Mouse (Mus musculus): ENCODE measurements at regions not wholly inside any gene's neighbourhood (a gene's known extent, or its start where the extent isn't known, plus 50 kb on each side); places are given as distances from the start of the nearest gene placed in this dataset.
"Not testable (repeated sequence)": the region's sequence is repeated elsewhere in the genome, so short reads cannot be mapped to it uniquely, and the experiment has no call there.

DNA sequence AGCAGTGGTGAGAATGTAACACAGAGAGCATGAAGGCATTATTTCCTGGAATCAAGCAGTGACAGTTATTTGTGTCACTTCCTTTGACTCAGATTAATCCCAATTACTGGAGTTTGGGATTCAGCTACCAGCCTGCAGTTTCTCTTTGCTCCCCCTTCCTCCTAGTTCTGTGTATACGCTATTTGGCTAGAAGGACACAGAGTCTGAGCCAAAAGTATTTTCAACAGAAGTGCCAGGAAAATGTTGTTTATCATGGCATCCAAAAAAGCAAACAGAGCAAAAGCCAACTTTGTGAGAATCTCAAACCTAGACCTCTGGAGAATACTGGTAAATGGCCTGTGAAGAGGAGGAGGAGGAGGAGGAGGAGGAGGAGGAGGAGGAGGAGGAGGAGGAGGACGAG is 600.4 kb downstream of the Crisp4 start:
- Histone ChIP-seq H3K4me1 (replicated peaks) (no peaks in the 10 kb centered on the region), H3K36me3 (no peaks in the 10 kb centered on the region), H3K27me3 (replicated peaks) (no peaks in the 10 kb centered on the region), H3K27ac (no peak overlapping the region), H3K4me2 (replicated peaks) (no peak overlapping the region), H3K9me3 (no peaks in the 10 kb centered on the region), H3K4me3 (replicated peaks) (no peak overlapping the region), H3K9ac (no peak overlapping the region)
- ATAC-seq, result no peak
- WGBS, result 60% methylated on average over 1 of the region's 2 CpGs

DNA sequence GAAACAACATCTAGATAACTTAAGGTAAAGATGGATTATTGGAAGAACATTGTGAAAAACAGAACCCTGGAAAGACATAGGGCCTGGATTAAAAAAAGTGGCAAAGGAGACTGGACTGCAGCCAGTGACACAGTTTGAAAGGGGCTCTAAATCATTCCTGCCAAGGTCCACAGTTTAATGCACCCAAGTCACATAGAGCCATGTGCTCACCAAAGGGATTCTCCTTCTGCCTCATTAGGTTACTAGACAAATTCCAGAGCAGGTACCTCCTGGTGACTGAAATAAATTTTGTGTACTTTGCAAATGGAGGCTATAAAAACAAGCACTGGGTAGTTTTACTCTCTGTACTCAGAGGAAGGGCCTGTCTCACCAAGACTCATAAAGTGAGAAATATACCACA is 607.5 kb downstream of the Crisp4 start:
- Histone ChIP-seq H3K9me3 (no peaks in the 10 kb centered on the region), H3K36me3 (no peaks in the 10 kb centered on the region), H3K9ac (no peak overlapping the region), H3K4me2 (replicated peaks) (no peak overlapping the region), H3K4me3 (replicated peaks) (no peak overlapping the region), H3K4me1 (replicated peaks) (no peaks in the 10 kb centered on the region), H3K27me3 (replicated peaks) (no peaks in the 10 kb centered on the region), H3K27ac (no peak overlapping the region)
- ATAC-seq, result no peak

DNA sequence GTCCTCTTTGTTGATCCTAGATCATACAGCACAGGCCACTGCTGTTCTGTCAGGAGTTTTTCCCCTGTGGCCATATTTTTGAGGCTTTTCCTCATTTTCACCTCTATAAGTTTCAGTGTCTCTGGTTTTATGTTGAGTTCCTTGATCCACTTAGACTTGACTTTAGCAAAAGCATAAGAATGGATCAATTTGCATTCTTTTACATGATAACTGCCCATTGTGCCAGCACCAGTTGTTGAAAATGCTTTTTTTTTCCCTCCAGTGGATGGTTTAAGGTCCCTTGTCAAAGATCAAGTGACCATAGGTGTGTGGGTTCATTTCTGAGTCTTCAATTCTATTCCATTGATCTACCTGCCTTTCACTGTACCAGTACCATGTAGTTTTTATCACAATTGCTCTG is 614.4 kb downstream of the Crisp4 start:
- not testable (repeated sequence) for H3K9ac ChIP-seq; H3K4me1 ChIP-seq (replicated peaks); H3K36me3 ChIP-seq; H3K27ac ChIP-seq; H3K4me3 ChIP-seq (replicated peaks); H3K4me2 ChIP-seq (replicated peaks); H3K9me3 ChIP-seq; ATAC-seq; H3K27me3 ChIP-seq (replicated peaks)

DNA sequence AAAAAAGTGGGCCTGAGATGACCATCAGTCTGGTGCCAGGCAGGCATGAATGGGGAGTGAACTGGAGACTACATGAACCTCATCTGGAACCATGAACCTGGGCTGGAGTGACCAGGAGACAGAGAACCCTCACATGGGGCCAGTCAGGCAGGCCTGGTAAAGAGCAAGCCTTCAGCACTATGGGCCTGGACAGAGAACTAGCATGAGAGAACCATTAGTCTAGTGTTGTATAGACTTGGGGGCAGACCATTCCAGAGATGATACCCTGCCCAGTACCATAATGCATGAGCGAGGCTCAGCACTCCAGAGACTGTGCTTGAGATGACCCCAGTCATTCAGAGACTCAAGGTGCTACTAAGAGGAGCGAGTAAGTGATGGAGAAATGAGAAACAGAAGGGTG is 625.6 kb downstream of the Crisp4 start:
- H3K27me3 ChIP-seq (replicated peaks), result no peaks in the 10 kb centered on the region
- 84% methylated on average over 2 of the region's 2 CpGs for WGBS
- no peak overlapping the region for H3K9ac ChIP-seq
- H3K4me1 ChIP-seq (replicated peaks), result no peaks in the 10 kb centered on the region
- H3K27ac ChIP-seq, result no peak overlapping the region
- no peaks in the 10 kb centered on the region for H3K9me3 ChIP-seq
- ATAC-seq, result no peak
- no peak overlapping the region for H3K4me3 ChIP-seq (replicated peaks)
- H3K36me3 ChIP-seq, result no peaks in the 10 kb centered on the region
- no peak overlapping the region for H3K4me2 ChIP-seq (replicated peaks)

DNA sequence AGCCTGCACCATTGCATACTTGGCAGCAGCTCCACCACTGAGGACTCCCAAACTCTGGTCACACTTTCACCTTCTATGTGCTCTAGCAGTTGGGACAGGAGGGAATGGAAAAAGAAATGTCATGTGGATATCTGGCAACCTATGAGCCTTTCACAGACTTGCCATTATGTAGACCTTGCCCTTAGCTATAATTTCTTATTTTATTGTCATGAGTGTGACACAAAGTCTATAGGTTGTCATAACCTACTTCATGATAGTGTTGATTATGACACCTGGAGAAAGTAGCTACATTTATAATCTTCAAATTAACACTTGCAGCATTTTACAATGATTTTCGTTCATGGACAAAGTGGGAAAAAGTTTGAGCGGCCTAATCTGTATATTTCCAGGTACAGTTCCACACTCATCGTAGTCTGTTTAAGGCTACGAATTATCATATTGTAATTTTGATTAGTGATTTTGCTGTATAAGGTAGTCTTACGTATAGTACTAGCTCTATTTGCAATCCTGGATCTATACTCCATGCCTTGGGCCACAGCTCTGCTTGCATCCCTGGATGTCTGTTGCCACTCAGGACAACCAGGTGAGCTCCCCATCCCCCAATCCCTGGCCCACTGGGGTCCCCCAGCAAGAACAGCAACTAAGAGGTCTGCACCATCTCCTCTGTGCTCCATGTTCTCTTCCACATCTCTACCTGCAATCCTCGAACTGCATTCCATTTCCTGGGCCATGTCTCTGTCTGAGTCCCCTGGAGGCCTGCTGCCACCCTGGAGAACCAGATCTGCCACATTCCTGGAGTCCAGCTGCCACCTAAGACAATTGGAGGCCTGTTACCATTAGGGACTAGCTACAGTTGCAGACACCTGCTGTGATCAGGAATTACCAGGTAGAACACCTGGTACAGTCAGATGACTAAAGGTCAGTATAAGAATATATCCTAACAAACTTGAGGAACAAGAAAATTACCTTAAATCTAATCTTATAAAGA is 639.3 kb downstream of the Crisp4 start:
- H3K36me3 ChIP-seq, result no peaks in the 10 kb centered on the region
- H3K4me2 ChIP-seq (replicated peaks), result no peak overlapping the region
- no peaks in the 10 kb centered on the region for H3K4me1 ChIP-seq (replicated peaks)
- no peaks in the 10 kb centered on the region for H3K27me3 ChIP-seq (replicated peaks)
- no peak overlapping the region for H3K27ac ChIP-seq
- no peaks in the 10 kb centered on the region for H3K9me3 ChIP-seq
- peak; percentile 89 for ATAC-seq
- WGBS, result 84% methylated on average over 6 of the region's 6 CpGs
- no peak overlapping the region for H3K4me3 ChIP-seq (replicated peaks)
- no peak overlapping the region for H3K9ac ChIP-seq

DNA sequence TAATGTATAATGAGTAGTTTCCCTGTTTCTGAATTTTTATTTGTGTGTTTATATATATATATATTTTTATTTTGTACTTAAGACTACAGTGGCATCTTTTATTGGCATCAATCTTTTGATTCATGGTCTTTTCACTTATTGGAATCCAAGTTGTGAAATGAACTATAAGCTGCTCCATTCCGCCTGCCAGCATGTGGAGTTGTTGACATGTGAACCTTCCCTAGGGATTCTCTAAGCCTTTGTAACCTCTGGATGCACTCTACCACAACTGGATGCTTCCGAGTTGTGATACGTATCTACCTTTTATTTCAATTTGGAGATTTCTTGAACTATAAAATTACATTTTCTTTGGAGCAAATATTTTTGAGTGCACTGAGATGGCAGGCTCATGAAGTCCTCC is 652.1 kb downstream of the Crisp4 start:
- no peak overlapping the region for H3K4me3 ChIP-seq (replicated peaks)
- no peak overlapping the region for H3K9ac ChIP-seq
- no peaks in the 10 kb centered on the region for H3K9me3 ChIP-seq
- no peaks in the 10 kb centered on the region for H3K4me1 ChIP-seq (replicated peaks)
- H3K36me3 ChIP-seq, result no peaks in the 10 kb centered on the region
- no peaks in the 10 kb centered on the region for H3K27me3 ChIP-seq (replicated peaks)
- H3K4me2 ChIP-seq (replicated peaks), result no peak overlapping the region
- WGBS, result 87% methylated on average over 3 of the region's 3 CpGs
- no peak overlapping the region for H3K27ac ChIP-seq
- ATAC-seq, result no peak

DNA sequence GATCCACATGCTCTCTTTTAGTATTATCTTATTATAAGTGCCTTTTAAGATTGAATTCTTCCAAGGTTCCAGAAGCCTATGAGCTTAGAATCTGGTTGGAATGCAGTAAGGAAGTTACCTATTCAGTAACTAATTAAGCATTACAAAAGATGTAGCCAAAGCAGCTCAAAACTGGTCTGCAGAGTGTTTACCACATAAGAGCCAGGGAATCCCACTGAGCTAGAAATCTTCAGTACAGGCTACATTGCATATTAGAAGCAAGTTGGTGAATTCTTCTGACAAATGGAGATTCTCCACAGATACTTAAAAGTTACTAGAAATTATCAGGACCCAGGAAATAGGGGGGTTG is 655.9 kb downstream of the Crisp4 start:
- not testable (repeated sequence) for H3K36me3 ChIP-seq; H3K4me3 ChIP-seq (replicated peaks); H3K27me3 ChIP-seq (replicated peaks); H3K9ac ChIP-seq; H3K9me3 ChIP-seq; H3K27ac ChIP-seq; ATAC-seq; H3K4me2 ChIP-seq (replicated peaks); H3K4me1 ChIP-seq (replicated peaks)

DNA sequence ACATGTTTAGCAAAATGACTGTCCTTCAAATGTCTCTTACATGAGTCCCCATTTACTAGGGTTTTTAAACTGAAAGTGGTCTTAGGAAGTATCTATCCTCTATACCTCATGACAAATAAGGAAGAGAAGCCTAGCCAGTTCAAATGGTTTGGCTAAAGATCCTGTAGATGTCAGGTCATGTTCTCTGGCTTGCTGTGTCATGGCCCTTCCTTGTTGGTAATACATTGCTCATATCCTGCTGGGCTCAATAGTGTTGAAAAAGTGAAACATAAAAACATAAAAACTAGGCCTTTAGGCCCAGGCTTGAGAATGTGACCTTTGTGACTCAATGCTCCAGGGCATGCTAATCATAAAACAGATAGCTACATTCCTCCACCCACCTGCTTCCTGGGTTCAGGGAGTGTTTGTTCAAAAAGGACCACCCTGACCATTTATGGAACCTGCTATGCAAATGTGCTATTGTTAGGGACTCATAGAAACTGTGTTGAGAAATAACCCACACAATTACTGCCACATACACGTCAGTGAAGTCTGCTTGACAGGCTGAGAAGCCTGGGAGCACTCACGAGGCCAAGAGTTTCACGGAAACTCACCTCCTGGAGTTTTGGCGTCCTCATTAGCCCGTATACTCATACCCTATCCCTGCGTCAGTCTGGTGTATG is 656.4 kb downstream of the Crisp4 start:
- not testable (repeated sequence) for H3K36me3 ChIP-seq; H3K9me3 ChIP-seq; H3K4me2 ChIP-seq (replicated peaks); H3K27me3 ChIP-seq (replicated peaks); H3K4me1 ChIP-seq (replicated peaks); H3K9ac ChIP-seq; H3K4me3 ChIP-seq (replicated peaks); H3K27ac ChIP-seq
- ATAC-seq, result peak; percentile 89
- WGBS, result 81% methylated on average over 6 of the region's 6 CpGs

DNA sequence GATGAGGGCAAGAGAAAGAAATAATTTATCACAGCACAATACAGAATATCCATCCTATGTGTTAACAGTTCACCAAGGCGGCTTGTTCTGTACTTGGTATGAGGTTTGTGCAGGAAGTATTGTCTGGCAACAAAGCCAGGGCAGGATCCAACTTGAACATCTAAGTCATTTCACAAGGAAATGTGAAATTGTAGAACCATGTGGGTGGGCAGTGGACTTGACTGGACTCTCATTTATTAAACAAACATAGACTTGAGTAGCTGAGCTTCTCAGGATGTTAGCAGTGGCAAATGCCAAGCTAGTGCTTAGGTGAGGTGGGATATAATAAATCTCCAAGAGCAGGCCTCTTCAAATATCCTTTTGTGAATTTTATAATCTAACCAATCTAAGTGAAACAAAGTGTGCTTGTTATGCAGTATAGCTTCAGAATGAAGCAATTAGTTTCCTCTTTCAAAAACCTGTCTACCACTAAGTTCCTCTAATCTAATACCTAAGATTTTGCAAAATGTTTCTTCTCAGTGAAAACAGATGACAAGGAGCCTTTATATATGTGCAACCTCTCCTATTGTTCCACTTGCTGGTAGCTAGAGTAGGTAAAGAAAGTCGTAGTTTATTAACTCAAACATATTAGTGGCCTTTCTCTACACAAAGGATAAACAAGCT is 694.4 kb downstream of the Crisp4 start:
- WGBS, result 64% methylated on average over 2 of the region's 2 CpGs
- Histone ChIP-seq H3K4me2 (replicated peaks) (no peak overlapping the region), H3K9ac (no peak overlapping the region), H3K4me3 (replicated peaks) (no peak overlapping the region), H3K4me1 (replicated peaks) (no peaks in the 10 kb centered on the region), H3K9me3 (no peaks in the 10 kb centered on the region), H3K36me3 (no peaks in the 10 kb centered on the region), H3K27me3 (replicated peaks) (no peaks in the 10 kb centered on the region), H3K27ac (no peak overlapping the region)
- ATAC-seq, result no peak

DNA sequence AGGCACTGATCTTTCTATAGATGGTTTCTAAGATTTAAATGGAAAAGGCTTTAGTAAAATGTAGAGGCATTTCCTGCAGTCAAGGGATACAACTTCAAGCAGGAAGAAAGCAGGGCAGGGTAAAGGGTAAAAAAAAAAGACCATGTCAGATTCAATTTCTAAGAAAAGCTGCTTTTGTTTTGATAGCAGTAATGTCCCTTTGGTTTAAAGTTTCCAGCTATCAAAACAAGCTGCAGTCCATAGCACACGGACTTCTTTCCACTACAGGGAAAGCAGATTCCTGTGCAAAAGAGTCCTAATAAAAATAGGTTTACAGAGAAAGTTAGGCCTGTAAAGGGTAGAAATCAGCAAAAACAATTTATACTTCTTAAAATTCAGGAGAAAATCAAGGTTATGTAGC is 695.0 kb downstream of the Crisp4 start:
- WGBS, result 41% methylated on average over 1 of the region's 1 CpGs

DNA sequence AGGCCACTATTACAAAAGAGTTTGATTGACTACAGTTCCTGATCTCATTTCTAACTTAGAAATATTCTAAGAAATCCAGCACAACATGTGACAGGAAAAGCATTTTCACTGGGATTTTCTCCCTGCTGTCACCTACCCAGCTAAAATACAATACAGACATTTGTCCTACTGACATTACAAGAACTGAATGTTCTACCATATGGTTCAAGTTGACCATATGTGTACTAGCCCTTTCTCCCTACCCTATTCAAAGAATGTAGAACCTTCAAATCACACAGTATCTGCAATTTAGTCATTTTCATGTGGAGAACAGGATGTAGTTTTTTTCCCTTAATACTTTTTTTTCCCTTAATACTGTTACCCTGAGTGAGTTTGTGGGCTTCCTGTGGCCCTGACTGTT is 695.4 kb downstream of the Crisp4 start:
- Histone ChIP-seq H3K36me3 (no peaks in the 10 kb centered on the region), H3K4me1 (replicated peaks) (no peaks in the 10 kb centered on the region), H3K9me3 (no peaks in the 10 kb centered on the region), H3K27ac (no peak overlapping the region), H3K9ac (no peak overlapping the region), H3K4me3 (replicated peaks) (no peak overlapping the region), H3K27me3 (replicated peaks) (no peaks in the 10 kb centered on the region), H3K4me2 (replicated peaks) (no peak overlapping the region)
- ATAC-seq, result no peak

More for the DNA sequence above, 695.0 kb downstream of the Crisp4 start:
- H3K27ac ChIP-seq, result no peak overlapping the region
- H3K9me3 ChIP-seq, result no peaks in the 10 kb centered on the region
- H3K27me3 ChIP-seq (replicated peaks), result no peaks in the 10 kb centered on the region
- H3K4me2 ChIP-seq (replicated peaks), result no peak overlapping the region
- ATAC-seq, result no peak
- no peaks in the 10 kb centered on the region for H3K36me3 ChIP-seq
- H3K9ac ChIP-seq, result no peak overlapping the region
- no peak overlapping the region for H3K4me3 ChIP-seq (replicated peaks)
- H3K4me1 ChIP-seq (replicated peaks), result no peaks in the 10 kb centered on the region

DNA sequence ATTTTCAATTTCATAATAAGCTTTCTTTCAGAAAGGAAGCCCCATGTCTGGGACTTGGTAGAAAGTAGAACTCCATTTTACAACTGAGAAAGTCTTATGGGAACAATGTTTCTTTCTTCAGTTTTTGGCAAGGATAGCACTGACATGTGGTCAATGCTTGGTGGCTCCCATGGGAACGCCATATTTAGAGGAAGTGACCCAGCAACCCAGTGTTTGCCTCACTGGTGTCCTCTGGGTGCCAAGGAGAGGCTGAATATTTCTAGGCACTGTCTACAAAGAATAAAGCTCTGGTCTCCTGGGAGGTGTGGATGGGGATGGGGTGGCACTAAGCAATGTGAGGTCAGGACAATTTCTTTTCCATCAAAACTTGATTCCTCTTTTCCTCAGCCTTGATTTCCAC is 696.4 kb downstream of the Crisp4 start:
- Histone ChIP-seq H3K4me3 (replicated peaks) (no peak overlapping the region), H3K27ac (no peak overlapping the region), H3K27me3 (replicated peaks) (no peaks in the 10 kb centered on the region), H3K4me1 (replicated peaks) (no peaks in the 10 kb centered on the region), H3K9ac (no peak overlapping the region), H3K36me3 (no peaks in the 10 kb centered on the region), H3K9me3 (no peaks in the 10 kb centered on the region), H3K4me2 (replicated peaks) (no peak overlapping the region)
- no peak for ATAC-seq
- WGBS, result 82% methylated on average over 1 of the region's 1 CpGs

DNA sequence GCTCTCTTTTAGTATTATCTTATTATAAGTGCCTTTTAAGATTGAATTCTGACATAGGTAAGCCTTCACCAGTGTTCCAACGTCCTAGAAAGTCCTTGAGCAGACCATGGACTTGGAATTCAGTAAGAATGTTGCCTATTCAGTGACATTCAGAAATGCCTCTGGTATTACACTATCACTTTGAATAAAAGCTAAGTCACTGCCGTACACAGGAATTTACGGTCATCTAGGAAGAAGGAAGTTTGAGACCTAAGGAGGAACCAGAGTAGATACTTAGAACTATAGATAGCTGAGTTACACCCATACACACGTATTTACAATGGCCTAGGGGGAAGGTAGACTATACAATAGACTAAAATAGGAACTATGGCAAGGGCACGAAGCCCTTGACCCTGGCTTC is 711.6 kb downstream of the Crisp4 start:
- not testable (repeated sequence) for H3K4me1 ChIP-seq (replicated peaks); ATAC-seq; H3K9me3 ChIP-seq; H3K9ac ChIP-seq; H3K36me3 ChIP-seq; H3K27ac ChIP-seq; H3K4me3 ChIP-seq (replicated peaks); H3K27me3 ChIP-seq (replicated peaks); H3K4me2 ChIP-seq (replicated peaks)
- 79% methylated on average over 5 of the region's 5 CpGs for WGBS

Data from intestine, embryonic 15.5 days (tissue).